Mouse (Mus musculus): ENCODE data around the gene Gbp8. TPM values are rescaled to one million over a fixed set of nuclear protein-coding genes. Genes with fewer than 3 reads are reported as not detected.

Gbp8 gene
- polyA plus RNA-seq, 1 experiment, result 2.7 TPM

DNA sequence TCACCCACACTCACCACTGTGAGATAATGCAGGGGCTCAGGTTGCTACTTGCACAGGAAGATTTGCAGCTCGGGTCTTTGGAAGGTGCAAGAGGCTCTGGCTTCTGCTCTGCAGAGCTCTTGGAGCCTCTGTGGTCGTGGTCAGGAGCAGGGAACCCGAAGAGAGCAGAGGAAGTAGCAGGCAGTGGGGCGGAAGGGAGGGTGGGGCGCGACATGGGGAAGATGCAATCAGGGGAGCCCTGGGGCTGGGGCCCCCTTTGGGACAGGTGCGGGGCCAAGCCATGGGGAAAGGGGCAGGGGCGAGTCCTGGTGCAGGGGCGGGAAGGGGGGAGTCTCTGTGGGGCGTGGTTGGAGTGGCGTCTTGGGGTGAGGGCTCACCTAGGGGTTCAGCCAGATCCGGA, 156.8 kb downstream of the Gbp8 start, which contains the start of gene Abcg3:
Abcg3 (minus strand) TSS at position 184 of the 400 bp plus-strand sequence.
- Histone ChIP-seq H3K36me3 (ENCODE audit: control insufficient read depth, insufficient read depth, low read length) (no peaks in the 10 kb centered on the region), H3K4me1 (ENCODE audit: control insufficient read depth, insufficient read depth, insufficient read length, low read length) (no peaks in the 10 kb centered on the region), H3K27me3 (ENCODE audit: control insufficient read depth, insufficient read depth, low read length) (no peaks in the 10 kb centered on the region), H3K27ac (ENCODE audit: insufficient read depth, low read depth, low read length) (peak within 1 kb of the TSS; percentile 35), H3K4me3 (ENCODE audit: low read depth, low read length) (peak within 1 kb of the TSS; percentile 45)
- TF ChIP-seq CTCF (IDR thresholded peaks at IDR 0.05; ENCODE audit: extremely low read depth, insufficient read length, insufficient replicate concordance, low read depth, low read length) (no peak), POLR2A (IDR thresholded peaks at IDR 0.05; ENCODE audit: low read depth, low read length) (0 out of 2 replicates have a peak, but pooled peaks have one; percentile 23)
- 25% methylated on average over 12 of the region's 12 CpGs for WGBS

DNA sequence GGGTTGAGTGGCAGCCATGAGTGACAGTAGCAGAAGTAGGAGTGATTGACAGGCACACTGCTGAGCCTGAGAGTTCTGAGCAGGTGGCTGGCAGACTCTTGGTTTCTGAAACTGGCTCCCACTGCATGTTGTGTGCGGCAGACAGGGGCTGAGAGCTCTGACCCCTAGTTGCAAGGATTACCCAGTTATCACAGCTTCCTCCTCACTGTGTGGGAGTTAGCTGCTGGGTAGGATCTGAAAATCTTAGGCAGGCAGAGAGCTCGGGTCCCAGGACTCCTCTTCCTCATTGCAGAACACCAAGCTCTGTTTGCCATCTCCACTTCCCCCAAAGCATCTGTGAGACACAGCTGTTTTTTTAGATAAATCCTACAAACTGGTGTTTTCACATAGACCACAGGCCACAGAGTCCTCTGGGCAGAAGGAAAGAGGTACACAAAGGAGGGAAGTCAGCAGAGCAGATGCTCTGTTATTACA, 160.3 kb downstream of the Gbp8 start:
- TF ChIP-seq POLR2A (IDR thresholded peaks at IDR 0.05; ENCODE audit: low read depth, low read length), result no peak
- Histone ChIP-seq H3K4me3 (ENCODE audit: low read depth, low read length) (no peak overlapping the region), H3K27me3 (ENCODE audit: control insufficient read depth, insufficient read depth, low read length) (no peaks in the 10 kb centered on the region), H3K27ac (ENCODE audit: insufficient read depth, low read depth, low read length) (no peak overlapping the region), H3K36me3 (ENCODE audit: control insufficient read depth, insufficient read depth, low read length) (no peaks in the 10 kb centered on the region), H3K4me1 (ENCODE audit: control insufficient read depth, insufficient read depth, insufficient read length, low read length) (no peaks in the 10 kb centered on the region)
- WGBS, result 58% methylated on average over 2 of the region's 2 CpGs

Other genes with a start within 250 kb of the Gbp8 start
- 0.19 and 0.52 TPM in 2 replicates for gene Abcg3, start 156.8 kb downstream of the Gbp8 start, polyA plus RNA-seq (2012; rRNA removed)
- 0.66 and 1.3 TPM in 2 replicates for gene Gbp9, start within 50 bp of the Gbp8 start, polyA plus RNA-seq (2012; rRNA removed)
- gene Gbp4, start within 50 bp of the Gbp8 start, polyA plus RNA-seq (2012; rRNA removed), result 3.3 and 4.9 TPM in 2 replicates
- gene Gbp10, start 100.0 kb upstream of the Gbp8 start, polyA plus RNA-seq (2012; rRNA removed), result 0.04 and 0.08 TPM in 2 replicates
- 0.30 and 1.1 TPM in 2 replicates for gene Gm43302, start 154.2 kb upstream of the Gbp8 start, polyA plus RNA-seq (2012; rRNA removed)
- gene Gbp6, start 154.2 kb upstream of the Gbp8 start, polyA plus RNA-seq (2012; rRNA removed), result 1.0 and 3.2 TPM in 2 replicates

All from small intestine, adult 2 months (tissue).